ENCODE assay signal across 20 mouse cellular contexts in genomic region chr8:122265522-122265921, GRCm38 (mm10).
"Had no signal": no experiment of that assay in that cellular context is flagged by ENCODE, and none has a peak within 500 bp of the region (broad histone marks: within the 10 kb centered on the region; RNA-seq: fewer than 3 reads in every experiment).

No protein-coding gene starts in this region.

- H3K9me3 ChIP-seq: kidney, embryonic 15.5 days; limb, embryonic 13.5 days; liver, embryonic 12.5 days; liver, embryonic 15.5 days; lung, embryonic 15.5 days; stomach, embryonic 15.5 days had no signal

- H3K36me3 ChIP-seq: kidney, embryonic 15.5 days; liver, embryonic 12.5 days; liver, embryonic 15.5 days; lung, embryonic 15.5 days; stomach, embryonic 15.5 days had no signal

- DNase-seq: kidney, postnatal 10 days; kidney, postnatal 36 days; layer of hippocampus, postnatal 36 days; liver; lung, adult 18-20 months; lung, postnatal 14 days; lung, postnatal 4 days; midbrain, embryonic 14.5 days; retina, postnatal 1 day; right cerebral cortex, postnatal 25 days; spleen, adult 18-20 months; thymus, postnatal 25 days had no signal

- ATAC-seq: liver, embryonic 12.5 days had no signal

- H3K4me3 ChIP-seq: kidney, embryonic 15.5 days; left cerebral cortex, adult 2 months; limb, embryonic 13.5 days; liver, embryonic 12.5 days; liver, embryonic 15.5 days; lung, embryonic 15.5 days; stomach, embryonic 15.5 days had no signal

- H3K9ac ChIP-seq: kidney, embryonic 15.5 days; limb, embryonic 13.5 days; liver, embryonic 12.5 days; liver, embryonic 15.5 days; lung, embryonic 15.5 days; stomach, embryonic 15.5 days had no signal

- H3K4me2 ChIP-seq: kidney, embryonic 15.5 days; limb, embryonic 13.5 days; liver, embryonic 12.5 days; liver, embryonic 15.5 days; lung, embryonic 15.5 days; midbrain, embryonic 11.5 days; stomach, embryonic 15.5 days had no signal

- H3K27ac ChIP-seq: kidney, embryonic 15.5 days; left cerebral cortex, adult 2 months; limb, embryonic 13.5 days; liver, embryonic 12.5 days; liver, embryonic 15.5 days; lung, embryonic 15.5 days; stomach, embryonic 15.5 days had no signal
